Mouse (Mus musculus): ENCODE data around the gene Fis1. TPM values are rescaled to one million over a fixed set of nuclear protein-coding genes. Genes with fewer than 3 reads are reported as not detected.

Gene Fis1
- polyA plus RNA-seq, 1 experiment from 2014 or later: 173 TPM

DNA sequence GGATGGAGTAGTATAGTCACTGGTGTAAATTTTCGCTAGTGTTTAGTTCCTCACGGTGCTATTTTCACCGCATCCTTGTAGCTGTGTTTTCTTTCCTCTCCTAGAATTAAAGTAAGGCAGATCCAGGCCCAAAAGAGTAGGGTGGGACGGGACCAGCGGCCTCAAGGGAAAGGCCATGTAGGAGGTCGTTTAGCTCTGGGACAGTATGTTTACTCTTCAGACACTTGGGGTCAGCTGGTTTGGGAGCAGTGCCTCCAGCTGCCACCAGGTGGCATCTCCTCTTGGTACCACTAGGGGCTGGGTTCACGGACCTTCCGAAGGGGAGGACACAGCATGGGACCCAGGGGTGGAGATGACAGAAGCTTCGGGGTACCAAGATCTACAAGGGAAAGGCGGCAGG lies 9.4 kb downstream of the Fis1 start:
- peak; percentile 98 for TF ChIP-seq CTCF (IDR thresholded peaks at IDR 0.05; ENCODE audit: low read depth)
- TF ChIP-seq EP300 (IDR thresholded peaks at IDR 0.05; ENCODE audit: low read depth): no peak
- 2% methylated on average over 10 of the region's 10 CpGs for WGBS (ENCODE audit: insufficient replicate concordance)
- ATAC-seq: peak; percentile 76

DNA sequence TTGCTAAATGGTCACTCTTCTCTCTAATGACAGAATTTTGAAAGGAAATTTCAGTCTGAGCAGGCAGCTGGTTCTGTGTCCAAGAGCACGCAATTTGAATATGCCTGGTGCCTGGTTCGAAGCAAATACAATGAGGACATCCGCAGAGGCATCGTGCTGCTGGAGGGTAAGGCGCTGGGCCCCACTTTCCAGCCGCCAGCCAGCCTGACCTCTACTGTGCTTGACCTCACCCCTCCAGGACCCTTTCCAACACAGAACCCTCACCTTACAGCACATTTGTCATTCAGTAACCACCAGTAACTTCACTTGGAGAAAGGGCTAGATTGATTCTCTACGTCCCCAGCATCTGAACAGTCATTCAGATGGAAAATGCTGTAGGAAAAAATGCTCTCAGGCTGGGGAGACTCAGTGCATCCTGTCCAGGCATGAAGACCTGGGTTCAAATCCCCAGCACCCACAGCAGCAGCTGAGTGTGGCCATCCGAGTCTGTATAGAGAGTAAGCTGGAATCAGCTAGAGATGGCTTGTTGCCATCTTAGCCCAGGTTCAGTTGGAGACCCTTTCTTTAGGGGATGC lies 10.0 kb downstream of the Fis1 start:
- Histone ChIP-seq H3K9ac (replicated peaks) (peak overlapping the region; percentile 80), H3K4me2 (ENCODE audit: low read depth, low read length) (peak overlapping the region; percentile 84), H3K4me3 (ENCODE audit: low read depth, low read length) (peak overlapping the region; percentile 76), H3K27me3 (ENCODE audit: insufficient read depth, low read length) (no peaks in the 10 kb centered on the region), H3K27ac (ENCODE audit: low read depth) (peak overlapping the region; percentile 92; the same call in 1 of the 2 replicates), H3K9me3 (ENCODE audit: low read length) (no peaks in the 10 kb centered on the region), H3K4me1 (ENCODE audit: insufficient read depth) (peaks cover 42% of the 10 kb centered on the region), H3K36me3 (replicated peaks; ENCODE audit: insufficient read depth, low read length) (peaks cover 29% of the 10 kb centered on the region)
- no peak for ATAC-seq
- no peak for DNase-seq
- TF ChIP-seq CTCF (IDR thresholded peaks at IDR 0.05; ENCODE audit: low read depth): no peak
- TF ChIP-seq EP300 (IDR thresholded peaks at IDR 0.05; ENCODE audit: low read depth): no peak
- WGBS (ENCODE audit: insufficient replicate concordance): 73% methylated on average over 8 of the region's 8 CpGs

More for the DNA sequence above, 9.4 kb downstream of the Fis1 start:
- peaks cover 29% of the 10 kb centered on the region for H3K36me3 ChIP-seq (replicated peaks; ENCODE audit: insufficient read depth, low read length)
- peak overlapping the region; percentile 76 for H3K4me3 ChIP-seq (ENCODE audit: low read depth, low read length)
- DNase-seq: peak; percentile 89
- peak overlapping the region; percentile 84 for H3K4me2 ChIP-seq (ENCODE audit: low read depth, low read length)
- peaks cover 42% of the 10 kb centered on the region for H3K4me1 ChIP-seq (ENCODE audit: insufficient read depth)
- no peaks in the 10 kb centered on the region for H3K27me3 ChIP-seq (ENCODE audit: insufficient read depth, low read length)
- peak overlapping the region; percentile 80 for H3K9ac ChIP-seq (replicated peaks)
- H3K9me3 ChIP-seq (ENCODE audit: low read length): no peaks in the 10 kb centered on the region
- H3K27ac ChIP-seq (ENCODE audit: low read depth): peak overlapping the region; percentile 92

DNA sequence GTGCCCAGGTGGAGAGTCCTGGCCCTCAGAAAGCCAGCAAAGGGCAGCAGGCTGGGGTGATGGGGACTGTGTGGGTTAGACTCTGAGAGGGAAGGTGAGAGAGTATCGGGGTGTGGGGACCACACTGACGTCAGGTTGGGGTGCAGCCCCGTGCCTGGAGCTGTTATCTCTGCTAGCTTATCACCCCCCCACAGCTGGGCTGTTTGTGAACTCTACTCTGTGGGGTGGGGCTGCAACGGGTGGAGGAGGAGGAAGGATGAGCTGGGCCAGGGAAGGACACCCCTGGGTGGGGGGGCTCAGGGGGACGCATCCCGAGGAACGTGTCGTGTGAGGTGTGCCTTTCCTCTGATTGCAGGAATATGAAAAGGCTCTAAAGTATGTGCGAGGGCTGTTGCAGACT lies 12.1 kb downstream of the Fis1 start:
- no peak overlapping the region for H3K9ac ChIP-seq (replicated peaks)
- H3K36me3 ChIP-seq (replicated peaks; ENCODE audit: insufficient read depth, low read length): peaks cover 29% of the 10 kb centered on the region
- DNase-seq (peak; percentile 64), ATAC-seq (peak; percentile 40)
- peak overlapping the region; percentile 53 for H3K4me2 ChIP-seq (ENCODE audit: low read depth, low read length)
- no peaks in the 10 kb centered on the region for H3K27me3 ChIP-seq (ENCODE audit: insufficient read depth, low read length)
- TF ChIP-seq EP300 (IDR thresholded peaks at IDR 0.05; ENCODE audit: low read depth): peak; percentile 89
- TF ChIP-seq CTCF (IDR thresholded peaks at IDR 0.05; ENCODE audit: low read depth): no peak
- H3K27ac ChIP-seq (ENCODE audit: low read depth): peak overlapping the region; percentile 44
- no peak overlapping the region for H3K4me3 ChIP-seq (ENCODE audit: low read depth, low read length)
- H3K4me1 ChIP-seq (ENCODE audit: insufficient read depth): peaks cover 42% of the 10 kb centered on the region
- H3K9me3 ChIP-seq (ENCODE audit: low read length): no peaks in the 10 kb centered on the region
- 61% methylated on average over 9 of the region's 9 CpGs for WGBS (ENCODE audit: insufficient replicate concordance)

DNA sequence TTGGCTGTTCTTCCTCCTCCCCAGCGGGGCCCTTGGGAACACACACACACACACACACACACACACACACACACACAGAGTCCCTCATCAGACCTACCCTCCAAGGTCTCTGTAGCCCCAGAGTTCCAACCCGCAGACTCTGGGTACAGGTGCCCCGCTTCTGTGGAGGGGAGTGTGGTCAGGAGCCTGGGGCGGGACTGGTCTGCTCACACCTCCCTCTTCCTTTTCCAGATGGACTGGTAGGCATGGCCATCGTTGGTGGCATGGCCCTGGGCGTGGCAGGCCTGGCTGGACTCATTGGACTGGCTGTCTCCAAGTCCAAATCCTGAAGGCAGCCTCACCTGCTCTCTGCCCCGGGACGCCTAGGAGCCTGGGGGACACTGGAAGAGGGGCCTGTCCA lies 12.6 kb downstream of the Fis1 start:
- H3K36me3 ChIP-seq (replicated peaks; ENCODE audit: insufficient read depth, low read length): peaks cover 29% of the 10 kb centered on the region
- ATAC-seq (no peak), DNase-seq (peak; percentile 30)
- peaks cover 42% of the 10 kb centered on the region for H3K4me1 ChIP-seq (ENCODE audit: insufficient read depth)
- no peak for TF ChIP-seq EP300 (IDR thresholded peaks at IDR 0.05; ENCODE audit: low read depth)
- no peak for TF ChIP-seq CTCF (IDR thresholded peaks at IDR 0.05; ENCODE audit: low read depth)
- 64% methylated on average over 8 of the region's 8 CpGs for WGBS (ENCODE audit: insufficient replicate concordance)
- H3K9ac ChIP-seq (replicated peaks): peak overlapping the region; percentile 31; the same call in 1 of the 2 replicates
- no peaks in the 10 kb centered on the region for H3K27me3 ChIP-seq (ENCODE audit: insufficient read depth, low read length)
- H3K27ac ChIP-seq (ENCODE audit: low read depth): peak overlapping the region; percentile 44
- no peaks in the 10 kb centered on the region for H3K9me3 ChIP-seq (ENCODE audit: low read length)
- peak overlapping the region; percentile 53 for H3K4me2 ChIP-seq (ENCODE audit: low read depth, low read length)
- no peak overlapping the region for H3K4me3 ChIP-seq (ENCODE audit: low read depth, low read length)

DNA sequence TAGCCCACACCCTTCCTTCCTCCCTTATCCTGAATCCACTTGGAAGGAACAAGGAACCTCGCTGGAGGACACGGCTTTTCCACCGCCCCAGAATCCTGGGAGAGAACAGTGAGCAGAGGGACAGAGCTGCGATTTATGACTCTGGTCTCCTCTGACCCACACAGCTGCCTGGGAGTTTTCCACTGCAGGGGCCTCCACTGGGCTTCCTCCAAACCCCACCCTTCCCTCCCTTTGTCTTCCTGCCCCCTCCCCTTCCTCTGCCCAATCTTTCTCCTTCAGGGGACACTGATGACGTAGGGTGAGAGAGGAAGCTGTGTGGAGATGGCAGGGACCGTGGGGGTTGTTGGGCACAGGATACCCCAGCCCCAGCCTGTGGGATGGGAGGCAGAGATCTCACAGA lies 13.3 kb downstream of the Fis1 start, which contains the start of gene Cldn15:
Gene Cldn15 (plus strand): TSS at position 286 of the 400 bp plus-strand sequence.
- H3K27me3 ChIP-seq (ENCODE audit: insufficient read depth, low read length): no peaks in the 10 kb centered on the region
- peak within 1 kb of the TSS; percentile 44 for H3K27ac ChIP-seq (ENCODE audit: low read depth)
- no peaks in the 10 kb centered on the region for H3K9me3 ChIP-seq (ENCODE audit: low read length)
- H3K4me1 ChIP-seq (ENCODE audit: insufficient read depth): peaks cover 42% of the 10 kb centered on the region
- peak within 1 kb of the TSS; percentile 31; the same call in 1 of the 2 replicates for H3K9ac ChIP-seq (replicated peaks)
- 55% methylated on average over 6 of the region's 6 CpGs for WGBS (ENCODE audit: insufficient replicate concordance)
- DNase-seq (no peak), ATAC-seq (no peak)
- peaks cover 29% of the 10 kb centered on the region for H3K36me3 ChIP-seq (replicated peaks; ENCODE audit: insufficient read depth, low read length)
- no peak for TF ChIP-seq EP300 (IDR thresholded peaks at IDR 0.05; ENCODE audit: low read depth)
- TF ChIP-seq CTCF (IDR thresholded peaks at IDR 0.05; ENCODE audit: low read depth): no peak
- peak within 1 kb of the TSS; percentile 53 for H3K4me2 ChIP-seq (ENCODE audit: low read depth, low read length)
- H3K4me3 ChIP-seq (ENCODE audit: low read depth, low read length): no peak within 1 kb of the TSS

DNA sequence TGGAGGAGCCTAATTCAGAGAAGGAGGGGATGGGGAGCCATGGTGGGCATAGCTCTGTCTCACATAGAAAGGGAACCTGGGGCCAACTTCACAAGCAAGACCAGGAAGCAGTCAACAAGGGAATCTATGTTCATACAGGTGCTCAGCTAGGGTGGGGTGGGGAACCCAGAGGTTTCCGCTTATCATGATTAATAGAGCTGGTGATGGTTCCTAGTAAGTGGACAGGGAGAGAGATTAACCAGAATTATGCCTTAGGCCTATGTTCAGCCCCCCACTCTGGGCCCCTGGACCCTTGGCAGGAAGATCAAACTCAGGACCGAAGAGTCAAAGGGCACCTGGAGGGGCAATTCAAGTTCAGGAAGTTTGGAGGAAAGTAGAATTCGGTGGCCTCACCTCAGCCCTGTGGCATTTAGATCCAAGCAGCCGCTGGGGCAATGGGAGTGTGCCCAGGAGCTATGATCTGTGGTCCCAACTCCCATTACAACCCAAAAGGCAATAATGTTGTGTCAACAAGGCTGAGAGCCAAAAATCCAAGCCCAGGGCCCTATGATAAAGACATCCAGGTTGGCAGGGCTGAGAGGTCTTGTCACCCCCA lies 13.9 kb downstream of the Fis1 start:
- Histone ChIP-seq H3K9me3 (ENCODE audit: low read length) (no peaks in the 10 kb centered on the region), H3K27ac (ENCODE audit: low read depth) (peak overlapping the region; percentile 44; the same call in 1 of the 2 replicates), H3K27me3 (ENCODE audit: insufficient read depth, low read length) (no peaks in the 10 kb centered on the region), H3K4me2 (ENCODE audit: low read depth, low read length) (no peak overlapping the region), H3K36me3 (replicated peaks; ENCODE audit: insufficient read depth, low read length) (peaks cover 29% of the 10 kb centered on the region), H3K4me1 (ENCODE audit: insufficient read depth) (peaks cover 38% of the 10 kb centered on the region), H3K4me3 (ENCODE audit: low read depth, low read length) (no peak overlapping the region), H3K9ac (replicated peaks) (no peak overlapping the region)
- WGBS (ENCODE audit: insufficient replicate concordance): 88% methylated on average over 4 of the region's 4 CpGs
- no peak for TF ChIP-seq CTCF (IDR thresholded peaks at IDR 0.05; ENCODE audit: low read depth)
- no peak for TF ChIP-seq EP300 (IDR thresholded peaks at IDR 0.05; ENCODE audit: low read depth)
- DNase-seq (no peak), ATAC-seq (no peak)

All from liver, postnatal 0 days (tissue).